Mouse (Mus musculus): ENCODE data around the gene Smc1b. TPM values are rescaled to one million over a fixed set of nuclear protein-coding genes. Genes with fewer than 3 reads are reported as not detected.

Smc1b gene
- total RNA-seq, 4 experiments from 2014 or later, result 0.07 TPM; not detected in 3

DNA sequence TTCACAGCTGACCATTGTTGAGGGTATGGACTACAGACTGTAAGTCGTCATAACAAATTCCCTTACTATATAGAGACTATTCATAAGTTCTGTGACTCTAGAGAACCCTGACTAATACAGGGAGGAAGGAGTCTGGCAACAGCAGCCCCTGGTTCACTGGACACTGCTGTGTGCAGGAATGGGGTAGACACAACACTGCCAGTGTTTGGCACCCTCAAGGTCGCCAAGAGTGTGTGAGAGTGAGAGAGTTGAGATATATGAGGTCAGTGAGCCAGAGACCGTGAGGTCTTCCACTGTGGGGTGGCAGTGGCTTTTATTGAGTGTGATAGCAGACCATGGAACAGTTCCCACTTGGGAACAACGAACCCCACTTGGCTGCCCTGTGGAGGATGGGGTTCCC is 105.6 kb downstream of the Smc1b start:
- DNase-seq (ENCODE audit: low spot score in 2 of 2), result no peak

DNA sequence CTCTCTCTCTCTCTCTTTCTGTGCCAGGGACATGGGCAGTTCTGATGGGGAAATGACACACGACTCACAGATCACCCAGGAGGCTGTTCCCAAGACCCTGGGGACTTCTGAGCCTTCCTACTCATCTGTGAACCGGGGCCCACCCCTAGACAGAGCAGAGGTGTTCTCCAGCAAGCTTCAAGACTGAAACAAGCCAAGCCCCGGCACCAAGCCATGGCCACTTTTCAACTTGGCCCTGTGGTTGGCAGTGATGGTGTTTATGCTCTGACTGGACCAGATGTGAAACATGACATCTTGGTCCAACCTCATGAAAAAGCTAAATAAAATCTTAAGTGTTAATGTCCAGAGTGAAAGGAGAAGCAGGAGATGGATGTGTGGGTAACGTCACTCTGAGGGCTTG is 109.6 kb downstream of the Smc1b start:
- DNase-seq (ENCODE audit: low spot score in 2 of 2), result no peak

DNA sequence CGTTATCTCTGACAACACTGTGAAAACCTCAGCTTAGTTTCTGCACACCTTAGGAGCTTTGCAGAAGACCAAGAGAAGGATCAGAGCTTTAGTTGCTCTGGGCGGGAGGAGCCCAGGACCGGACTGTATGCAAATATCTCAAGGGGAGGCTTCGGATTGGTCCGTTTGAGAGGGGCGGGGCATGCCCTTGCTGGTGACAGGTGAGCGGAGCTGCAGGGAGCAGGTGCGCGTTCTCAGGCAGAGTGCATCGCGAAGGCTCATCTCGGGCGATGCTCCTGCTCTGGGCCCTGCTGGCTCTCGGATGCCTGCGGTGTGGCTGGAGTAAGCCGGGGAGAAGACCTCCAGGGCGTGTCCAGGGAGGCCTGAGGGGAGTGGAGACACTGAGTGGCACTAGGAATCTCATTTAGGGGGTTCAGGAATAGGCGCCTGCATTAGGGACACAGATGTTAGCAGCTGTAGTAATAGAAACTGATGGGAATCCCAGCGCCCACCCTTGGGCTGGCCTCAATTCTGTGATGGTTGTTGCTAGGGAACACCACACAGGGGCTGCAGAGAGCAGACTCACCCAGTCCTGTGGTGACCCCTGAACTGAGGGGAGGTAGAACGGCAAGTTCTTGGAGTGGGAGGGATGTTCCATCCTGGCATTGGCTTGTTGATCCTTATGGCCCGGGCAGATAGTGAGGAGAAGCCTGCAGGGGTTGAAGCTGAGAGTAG is 114.7 kb downstream of the Smc1b start, which contains the start of gene Upk3a:
TSS of gene Upk3a (plus strand) at position 191 of the 714 bp plus-strand sequence.
- DNase-seq (ENCODE audit: low spot score in 2 of 2), result no peak

DNA sequence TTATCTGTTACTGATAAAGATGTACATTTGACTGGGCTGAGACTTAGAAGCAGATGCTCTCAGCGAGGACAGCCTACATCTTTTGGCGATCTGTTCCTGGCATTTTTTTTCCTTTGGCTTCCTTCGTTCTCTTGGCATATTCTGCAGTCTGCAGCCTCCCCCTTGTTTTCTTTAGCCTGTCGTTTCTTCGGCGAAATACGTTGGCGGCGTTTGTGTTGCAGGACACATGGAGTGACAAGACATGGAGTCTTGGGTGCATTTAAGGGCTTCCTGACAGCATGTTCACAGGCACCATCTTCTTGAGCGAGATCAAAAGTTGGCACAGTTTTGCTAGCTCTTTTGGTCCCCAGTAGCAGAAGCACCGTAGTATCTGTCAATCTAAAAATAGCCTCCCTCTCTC is 116.0 kb downstream of the Smc1b start:
- peak in 1 of 2 experiments; percentile 80 for DNase-seq (ENCODE audit: low spot score in 2 of 2)

Other genes with a start within 250 kb of the Smc1b start
- 1 to 10 TPM; 1.4 to 1.8 (median 1.7) TPM for gene Gm29666, start 211.9 kb downstream of the Smc1b start, total RNA-seq (2022)
- 10 to 100 TPM; 27.8 to 30.0 (median 28.9) TPM for gene Nup50, start 208.6 kb downstream of the Smc1b start, total RNA-seq (2022)
- 100 to 1,000 TPM; 105 to 107 (median 107) TPM for gene 5031439G07Rik, start 143.4 kb downstream of the Smc1b start, total RNA-seq (2022)
- gene Upk3a, start 114.8 kb downstream of the Smc1b start, total RNA-seq (2022), result under 1 TPM in 2 of 4 experiments, not detected in 2; 0.35 to 0.44 TPM
- gene Fam118a, start 103.0 kb downstream of the Smc1b start, total RNA-seq (2022), result 10 to 100 TPM; 21.6 to 29.7 (median 22.1) TPM
- under 1 TPM in 1 of 4 experiments, not detected in 3; 0.32 TPM for gene Ribc2, start 114 bp upstream of the Smc1b start, total RNA-seq (2022)
- gene Fbln1, start 74.0 kb upstream of the Smc1b start, total RNA-seq (2022), result 10 to 100 TPM; 11.6 to 14.5 (median 11.9) TPM
- gene Atxn10, start 204.3 kb upstream of the Smc1b start, total RNA-seq (2022), result 100 to 1,000 TPM; 256 to 275 (median 265) TPM

Data from left cerebral cortex, adult 8-10 months (tissue).